Mouse (Mus musculus) adrenal gland, postnatal 36 days (tissue): ENCODE results near the gene C1ql3. TPM values are rescaled to one million over a fixed set of nuclear protein-coding genes. Genes with fewer than 3 reads are reported as not detected.
A peak's percentile ranks its signal among the peaks of the same experiment; 100 is the strongest.

ENCODE experiments used
- DNase-seq, 2 experiments: peaks; one replicate each; pipeline ENCODE4 v3.0.0; 2021; ENCODE audit warnings: mixed read lengths in 1 of 2
- long read RNA-seq, 2 experiments: library from polyadenylated mRNA; stranded (forward); transcript quantifications; one replicate each; pipeline ENCODE4 v2.0.0; 2021; ENCODE audit warnings: borderline sequencing depth in 2 of 2
- total RNA-seq, 2 experiments: library from RNA; stranded (reverse); gene quantifications; 2 replicates each; pipeline ENCODE4 v1.2.3; 2021

The C1ql3 gene
- not detected for total RNA-seq
- long read RNA-seq, experiment 1: 0 reads
- long read RNA-seq, experiment 2: 0 reads

- DNase-seq: peak in 1 of 2 experiments; percentile 12
These were observed at the start of gene C1ql3 for GRCm38 (mm10) chr2:13011472-13011871. C1ql3 (minus strand) TSS chr2:13011806.

- DNase-seq: no peak
These were observed 49.0 kb upstream of the C1ql3 start for GRCm38 (mm10) chr2:13060426-13061170.

- DNase-seq: no peak
These were observed 37.0 kb upstream of the C1ql3 start for GRCm38 (mm10) chr2:13048649-13049048.

- DNase-seq: no peak
These were observed 32.9 kb upstream of the C1ql3 start for GRCm38 (mm10) chr2:13044555-13044954.

GRCm38 (mm10) chr2:13039785-13040184 is 28.2 kb upstream of the C1ql3 start:
- no peak for DNase-seq

- no peak for DNase-seq
These were observed 27.2 kb upstream of the C1ql3 start for GRCm38 (mm10) chr2:13038772-13039171.

GRCm38 (mm10) chr2:13018861-13019260 is 7.3 kb upstream of the C1ql3 start:
- no peak for DNase-seq

GRCm38 (mm10) chr2:13018382-13018781 is 6.8 kb upstream of the C1ql3 start:
- no peak for DNase-seq

GRCm38 (mm10) chr2:13011973-13012372 is 367 bp upstream of the C1ql3 start:
- DNase-seq: no peak

- DNase-seq: peak; percentile 45 to 56
These were observed 905 bp downstream of the C1ql3 start for GRCm38 (mm10) chr2:13010460-13011341.

- DNase-seq: no peak
These were observed 1.6 kb downstream of the C1ql3 start for GRCm38 (mm10) chr2:13010030-13010459.

GRCm38 (mm10) chr2:13009261-13009972 is 2.2 kb downstream of the C1ql3 start:
- no peak for DNase-seq

GRCm38 (mm10) chr2:13008433-13008832 is 3.2 kb downstream of the C1ql3 start:
- DNase-seq: no peak

GRCm38 (mm10) chr2:13000026-13000425 is 11.6 kb downstream of the C1ql3 start:
- DNase-seq: no peak

- no peak for DNase-seq
These were observed 26.5 kb downstream of the C1ql3 start for GRCm38 (mm10) chr2:12984901-12985732.

- no peak for DNase-seq
These were observed 32.8 kb downstream of the C1ql3 start for GRCm38 (mm10) chr2:12978771-12979170.

GRCm38 (mm10) chr2:12977367-12977766 is 34.2 kb downstream of the C1ql3 start:
- DNase-seq: no peak

- no peak for DNase-seq
These were observed 37.9 kb downstream of the C1ql3 start for GRCm38 (mm10) chr2:12973752-12974151.

GRCm38 (mm10) chr2:12970049-12970724 is 41.4 kb downstream of the C1ql3 start:
- DNase-seq: no peak

- DNase-seq: no peak
These were observed 54.7 kb downstream of the C1ql3 start for GRCm38 (mm10) chr2:12956703-12957424.
